Mouse (Mus musculus) adrenal gland, adult (tissue): Measurements from ENCODE around the gene Dnajc22.
A peak's percentile ranks its signal among the peaks of the same experiment; 100 is the strongest.

Source experiments
- DNase-seq, 2 experiments: peaks; one replicate each; pipeline ENCODE4 v3.0.0; 2022 to 2023; ENCODE audit warnings: low spot score in 1 of 2; ENCODE audit not compliant: inconsistent age in 2 of 2

Dnajc22 gene

GRCm38 (mm10) chr15:99114312-99115064 lies 21.5 kb downstream of the Dnajc22 start:
- no peak for DNase-seq

- no peak for DNase-seq
These were observed 22.1 kb downstream of the Dnajc22 start for GRCm38 (mm10) chr15:99115065-99115423.

DNA sequence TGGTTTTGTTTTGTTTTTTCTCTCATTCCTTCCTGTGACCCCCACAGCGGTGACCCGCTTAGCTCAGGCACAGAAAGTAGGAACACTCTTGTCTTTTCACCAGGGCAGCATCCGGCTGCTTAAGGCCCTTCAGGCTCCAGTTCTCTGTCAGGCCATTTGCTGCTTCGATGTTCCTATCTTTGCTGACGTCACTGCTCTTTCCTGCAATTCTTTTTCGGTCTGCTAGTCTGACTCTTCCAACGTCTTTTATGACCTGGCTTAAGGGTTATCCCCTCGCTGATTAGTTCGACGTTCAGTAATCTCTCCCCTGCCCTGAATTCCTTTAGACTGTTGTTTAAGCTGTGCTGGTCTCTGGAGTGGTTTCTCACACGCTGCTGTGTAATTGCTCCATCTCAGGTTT lies 23.6 kb downstream of the Dnajc22 start:
- no peak for DNase-seq

- DNase-seq: no peak
These were observed 27.8 kb downstream of the Dnajc22 start for GRCm38 (mm10) chr15:99120814-99121213.

GRCm38 (mm10) chr15:99122642-99123041 lies 29.7 kb downstream of the Dnajc22 start:
- DNase-seq: no peak

GRCm38 (mm10) chr15:99125711-99126080 lies 32.7 kb downstream of the Dnajc22 start, which contains the start of gene Spats2:
TSS of gene Spats2 (plus strand) at chr15:99125916.
- DNase-seq: no peak

DNA sequence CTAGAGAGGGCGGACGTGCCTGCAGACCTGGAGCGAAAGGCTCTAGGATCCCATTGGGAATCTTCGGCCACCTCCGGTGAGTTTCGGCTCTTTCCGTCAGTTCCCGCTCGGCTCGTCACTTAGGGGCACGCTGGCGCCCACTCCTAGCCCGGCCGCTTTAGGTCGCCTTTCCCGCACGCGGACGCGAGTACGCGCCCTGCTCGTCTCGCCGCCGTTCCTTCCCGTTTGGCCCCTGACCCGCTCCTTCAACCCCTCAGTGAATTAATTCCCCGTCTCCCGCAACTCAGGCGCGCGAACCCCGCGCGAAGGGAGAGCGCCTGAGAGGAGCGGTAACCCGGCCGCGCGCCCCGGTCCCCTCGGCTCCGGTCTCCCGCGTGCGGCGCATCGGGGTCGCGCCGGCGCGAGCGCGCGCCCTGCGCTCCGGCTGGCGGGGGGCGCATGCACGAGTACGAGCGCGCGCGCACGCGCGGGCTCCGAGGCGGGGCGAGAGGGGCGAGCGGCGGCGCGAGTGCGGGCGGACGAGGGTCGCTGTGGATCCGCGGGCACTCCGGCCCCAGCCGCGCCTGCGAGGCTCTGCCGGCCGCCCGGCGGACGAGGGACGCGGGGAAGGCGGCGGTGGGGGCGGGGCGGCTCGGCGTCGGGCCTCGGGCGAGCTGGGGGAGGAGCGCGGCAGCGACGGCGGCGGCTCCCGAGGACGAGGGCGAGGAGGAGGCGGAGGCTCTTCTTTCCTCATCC lies 33.3 kb downstream of the Dnajc22 start:
- DNase-seq: peak; percentile 87 to 97

DNA sequence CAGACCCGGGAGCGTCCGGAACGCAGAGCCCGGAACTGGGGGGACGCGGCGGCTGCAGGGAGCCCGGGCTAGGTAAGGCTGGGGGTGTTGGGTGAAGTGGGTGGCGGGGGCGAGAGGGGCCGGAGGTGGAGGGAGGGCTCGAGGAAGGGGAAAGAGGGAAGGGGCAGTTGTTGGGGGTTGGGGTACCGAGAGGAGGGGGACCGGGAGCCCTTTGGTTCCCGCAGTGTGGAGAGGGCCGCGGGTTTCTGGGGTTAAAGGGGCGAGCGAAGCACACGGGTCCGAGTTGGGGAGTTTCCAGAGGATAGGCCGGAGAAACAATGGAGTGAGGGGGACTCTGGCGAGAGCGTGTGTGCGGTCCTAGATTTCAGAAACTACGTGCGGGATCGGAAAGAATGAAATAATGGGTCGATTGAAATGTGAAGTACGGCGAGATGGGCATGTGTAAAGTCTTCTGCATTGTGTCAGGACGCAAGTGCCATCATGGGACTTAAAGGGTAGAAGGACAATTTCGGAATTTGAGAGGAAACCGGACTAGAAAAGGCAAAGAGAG lies 33.9 kb downstream of the Dnajc22 start:
- DNase-seq: peak in 1 of 2 experiments; percentile 69

DNA sequence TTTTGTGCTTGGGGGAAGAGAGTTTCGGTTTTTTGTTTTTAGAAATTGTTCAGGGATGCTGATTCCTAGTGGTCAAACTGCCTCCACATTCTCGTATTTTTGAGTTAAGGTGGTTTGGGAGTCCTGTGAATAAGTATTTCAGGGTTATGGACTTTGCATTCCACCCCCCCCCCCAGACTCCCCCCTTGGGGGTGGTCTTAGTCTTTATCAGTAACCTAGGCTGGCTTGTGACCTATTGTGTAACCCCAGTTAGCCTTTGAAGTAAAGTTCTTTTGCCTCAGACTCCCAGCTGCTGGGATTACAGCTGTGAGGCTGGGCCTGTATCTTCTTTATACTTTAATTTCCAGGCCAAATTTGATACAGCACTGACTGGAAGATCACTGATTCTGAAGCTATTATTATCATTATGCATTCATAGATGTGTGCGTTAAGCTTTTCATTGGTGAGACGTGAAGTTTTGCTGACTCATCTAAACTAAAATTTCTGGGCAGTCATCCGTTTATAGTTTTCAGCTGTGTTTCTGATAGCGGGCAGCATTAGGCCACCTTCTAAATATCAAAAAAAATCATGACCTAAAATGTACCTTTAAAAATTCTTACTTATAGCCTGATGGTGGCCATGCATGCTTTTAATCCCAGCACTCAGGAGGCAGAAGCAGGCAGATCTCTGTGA lies 35.0 kb downstream of the Dnajc22 start:
- DNase-seq: no peak

DNA sequence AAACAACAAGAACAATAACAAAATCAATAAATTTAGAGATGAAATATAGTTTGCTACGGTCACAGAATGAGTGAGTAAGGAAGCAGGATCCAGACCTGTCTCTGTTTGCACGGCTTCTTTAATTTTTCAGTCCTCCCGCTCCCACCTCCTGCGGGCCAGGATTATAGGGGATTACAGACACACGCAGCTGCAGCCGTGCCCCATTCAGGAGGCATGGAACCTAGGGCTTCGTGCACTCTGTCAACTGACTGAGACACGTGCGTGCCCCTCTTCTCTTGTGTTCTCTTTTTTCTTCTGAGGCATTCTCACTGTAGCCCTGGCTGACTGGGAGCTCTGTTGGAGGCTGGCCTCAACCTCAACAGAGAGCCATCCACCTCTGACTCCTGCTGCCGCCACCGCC lies 36.5 kb downstream of the Dnajc22 start:
- DNase-seq: no peak

DNA sequence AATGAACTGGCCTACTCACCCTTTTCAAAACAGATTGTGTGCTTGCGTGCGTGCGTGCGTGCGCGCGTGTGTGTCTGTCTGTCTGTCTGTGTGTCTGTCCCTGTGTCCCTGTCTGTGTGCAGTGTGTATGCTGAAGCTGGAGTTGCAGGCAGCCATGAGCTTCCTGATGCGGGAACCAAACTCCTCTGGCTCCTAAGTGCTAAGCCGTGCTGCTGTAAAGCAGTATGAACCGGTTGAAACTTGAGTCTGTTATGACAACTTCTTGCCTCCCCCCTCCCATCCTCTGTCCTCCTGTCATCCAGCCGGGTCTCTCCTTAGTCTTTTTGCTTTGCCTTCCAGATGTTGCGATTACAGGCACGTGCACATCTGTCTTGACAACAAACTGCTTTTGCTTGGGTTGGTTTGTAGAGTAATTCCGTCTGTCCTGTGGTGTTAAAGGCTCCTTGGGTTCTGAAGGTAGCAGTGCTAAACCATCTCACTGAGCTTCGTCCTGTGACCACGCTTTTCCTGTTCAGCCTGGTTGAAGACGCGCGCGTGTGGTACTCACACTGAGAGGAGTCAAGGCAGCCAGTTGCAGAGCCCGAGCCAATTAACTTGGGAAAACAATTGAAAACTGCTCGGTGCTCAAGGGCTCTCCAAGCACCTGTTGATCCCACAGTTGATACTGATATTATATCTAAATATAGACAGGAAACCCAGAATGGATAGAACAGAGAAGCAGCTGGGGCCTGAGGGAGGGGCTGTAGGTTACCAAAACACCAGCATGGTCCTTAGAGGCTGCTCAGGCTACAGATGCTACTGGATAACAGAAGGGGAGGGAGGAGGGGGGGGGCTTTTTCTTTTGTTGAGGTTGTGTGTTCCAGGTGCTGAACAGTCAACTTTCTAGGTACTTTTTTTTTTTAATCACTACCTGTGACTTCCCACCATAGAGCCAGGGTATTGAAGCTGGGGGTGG lies 37.3 kb downstream of the Dnajc22 start:
- DNase-seq: no peak

GRCm38 (mm10) chr15:99138389-99138788 lies 45.4 kb downstream of the Dnajc22 start:
- no peak for DNase-seq

DNA sequence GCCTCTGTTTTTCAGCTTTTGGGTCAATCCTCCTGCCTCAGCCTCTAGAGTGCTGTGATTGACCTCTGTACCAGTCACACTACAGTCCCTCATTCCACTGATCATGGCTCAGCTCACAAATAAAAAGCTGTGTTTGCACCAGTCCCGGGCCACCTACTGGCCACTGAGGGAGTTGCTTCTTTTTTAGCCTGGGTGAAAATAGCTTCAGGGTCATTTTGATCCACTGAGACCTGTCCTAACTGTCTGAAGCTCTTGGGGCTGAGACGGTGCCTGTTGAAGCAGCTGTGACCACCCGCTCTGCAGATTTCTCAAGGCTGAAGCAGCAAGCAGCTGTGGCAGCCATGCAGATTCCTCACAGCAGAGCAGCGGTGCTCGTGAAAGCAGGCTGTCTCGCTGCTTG lies 46.7 kb downstream of the Dnajc22 start:
- peak; percentile 40 to 85 for DNase-seq

DNA sequence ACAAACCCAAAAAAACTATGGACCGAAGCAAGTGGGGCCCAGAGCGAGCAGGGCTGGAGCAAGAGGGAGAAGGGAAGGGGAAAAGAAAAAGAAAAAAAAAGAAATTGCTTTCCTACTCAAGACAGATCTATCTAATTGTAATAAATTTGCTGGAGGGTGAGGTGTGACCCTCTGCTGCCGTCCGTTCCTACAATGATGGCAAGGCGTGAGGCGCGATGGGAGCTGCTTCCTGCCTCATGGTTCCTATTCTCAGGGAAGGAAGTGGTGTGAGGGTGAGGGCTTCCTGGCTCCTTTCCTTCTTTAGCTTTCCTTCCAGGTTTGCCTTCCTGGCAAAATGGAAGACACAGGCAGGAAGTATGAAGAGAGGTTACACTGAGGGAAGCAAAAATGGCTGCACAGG lies 57.5 kb downstream of the Dnajc22 start:
- DNase-seq: no peak

DNA sequence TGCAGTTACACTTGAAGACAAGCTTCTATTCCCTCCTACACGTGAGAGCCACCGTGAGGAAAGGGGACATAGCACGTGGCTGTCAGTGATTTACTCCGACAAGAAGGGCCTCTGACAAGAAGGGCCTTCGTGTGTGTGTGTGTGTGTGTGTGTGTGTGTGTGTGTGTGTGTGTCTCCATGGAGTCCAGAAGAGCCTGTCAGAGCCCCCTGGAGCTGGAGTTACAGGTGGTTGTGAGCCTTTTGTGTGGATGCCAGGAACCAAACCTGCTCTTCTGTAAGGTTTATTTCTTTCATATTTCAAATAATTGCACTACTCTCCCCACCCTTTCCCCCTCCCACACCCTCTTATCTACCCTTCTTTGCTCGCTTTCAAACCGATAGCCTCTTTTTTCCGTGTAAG lies 58.4 kb downstream of the Dnajc22 start:
- no peak for DNase-seq

GRCm38 (mm10) chr15:99153466-99153865 lies 60.5 kb downstream of the Dnajc22 start:
- no peak for DNase-seq
